Mouse (Mus musculus) forebrain, embryonic 14.5 days (tissue): ENCODE results near the gene G6pc2. TPM values are rescaled to one million over a fixed set of nuclear protein-coding genes. Genes with fewer than 3 reads are reported as not detected.

Source experiments
- ATAC-seq: fragments of 200-750 bp; cut with Nextera tagmentation; 2 replicates; pipeline ENCODE4 v1.8.0; 2017; ENCODE audit warnings: mild to moderate bottlenecking, moderate library complexity
- DNase-seq: peaks from one replicate; pipeline ENCODE4 v3.0.0-alpha.2; 2015; ENCODE audit warnings: low spot score
- H3K27ac ChIP-seq: fragments of 300-500 bp; sonication (generic); 2 replicates; pipeline ENCODE4 v1.5.1; 2014; ENCODE audit warnings: low read depth, mild to moderate bottlenecking, control low read depth, low read length, moderate library complexity
- H3K27me3 ChIP-seq: fragments of 300-500 bp; sonication (generic); replicated peaks from 2 replicates; pipeline ENCODE4 v1.6.1; 2014; ENCODE audit warnings: low read length, control low read depth, mixed read lengths; ENCODE audit not compliant: control insufficient read depth, insufficient read depth
- H3K36me3 ChIP-seq: fragments of 300-500 bp; sonication (generic); 2 replicates; pipeline ENCODE4 v1.6.1; 2014; ENCODE audit warnings: low read length, control low read depth; ENCODE audit not compliant: control insufficient read depth, insufficient read depth
- H3K4me1 ChIP-seq: fragments of 300-500 bp; sonication (generic); 2 replicates; pipeline ENCODE4 v1.6.1; 2014; ENCODE audit warnings: antibody characterized with exemption, low read length, control low read depth; ENCODE audit not compliant: control insufficient read depth, insufficient read depth
- H3K4me2 ChIP-seq: fragments of 300-500 bp; sonication (generic); 2 replicates; pipeline ENCODE4 v1.6.1; 2014; ENCODE audit warnings: mild to moderate bottlenecking, control low read depth, low read length
- H3K4me3 ChIP-seq: fragments of 300-500 bp; sonication (generic); 2 replicates; pipeline ENCODE4 v1.5.1; 2014; ENCODE audit warnings: low read depth, low read length, control low read depth
- H3K9ac ChIP-seq: fragments of 300-500 bp; sonication (generic); 2 replicates; pipeline ENCODE4 v1.6.1; 2014; ENCODE audit warnings: mild to moderate bottlenecking, low read length, control low read depth, moderate library complexity
- H3K9me3 ChIP-seq: fragments of 300-500 bp; sonication (generic); replicated peaks from 2 replicates; pipeline ENCODE4 v1.6.1; 2016; ENCODE audit warnings: low read length, control low read depth, mixed read lengths; ENCODE audit not compliant: control insufficient read depth
- WGBS: fragments of 180-500 bp; shearing (Covaris S2); extraction: QIAGEN DNeasy Blood & Tissue Kit; methylation state at CpG from one replicate; pipeline ENCODE4 v1.1.7; 2014; 5-methylcytosine and 5-hydroxymethylcytosine counted together
- polyA plus RNA-seq: library from polyadenylated mRNA; unstranded; fragments of >200 nt; fragmentation: Nextera tagmentation; extraction: Ambion mirVana; gene quantifications from 2 replicates; pipeline ENCODE4 v1.2.1, GENCODE M21; 2014

G6pc2 gene
- polyA plus RNA-seq, 1 experiment from 2014 or later, result 0.17 TPM

DNA sequence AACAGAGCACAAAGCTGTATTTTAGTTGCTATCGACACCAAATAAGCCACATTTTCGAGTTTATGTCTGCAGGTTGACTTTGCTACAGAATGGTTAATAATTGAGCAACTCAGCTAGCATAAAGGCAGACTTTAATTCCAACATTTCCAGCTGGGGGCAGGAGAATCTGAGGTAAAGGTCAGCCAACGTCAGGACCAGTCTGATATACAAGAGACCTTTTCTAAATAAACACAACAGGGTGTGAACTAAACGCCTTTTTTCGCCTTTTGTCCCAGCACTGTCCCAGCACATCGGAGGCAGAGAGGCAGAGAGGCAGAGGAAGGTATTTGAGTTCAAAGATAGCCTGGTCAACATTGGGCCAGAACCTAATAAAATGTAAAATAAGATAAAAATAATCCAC is 5.7 kb upstream of the G6pc2 start:
- 16% methylated on average over 6 of the region's 6 CpGs for WGBS
- H3K4me2 ChIP-seq, result peak overlapping the region; percentile 83
- DNase-seq (no peak), ATAC-seq (no peak)
- peak overlapping the region; percentile 76 for H3K9ac ChIP-seq
- peaks cover 18% of the 10 kb centered on the region for H3K36me3 ChIP-seq
- no peak overlapping the region for H3K27ac ChIP-seq
- H3K4me1 ChIP-seq, result no peaks in the 10 kb centered on the region; the same call in 1 of the 2 replicates
- H3K4me3 ChIP-seq, result peak overlapping the region; percentile 66
- no peaks in the 10 kb centered on the region for H3K27me3 ChIP-seq
- H3K9me3 ChIP-seq, result no peaks in the 10 kb centered on the region

DNA sequence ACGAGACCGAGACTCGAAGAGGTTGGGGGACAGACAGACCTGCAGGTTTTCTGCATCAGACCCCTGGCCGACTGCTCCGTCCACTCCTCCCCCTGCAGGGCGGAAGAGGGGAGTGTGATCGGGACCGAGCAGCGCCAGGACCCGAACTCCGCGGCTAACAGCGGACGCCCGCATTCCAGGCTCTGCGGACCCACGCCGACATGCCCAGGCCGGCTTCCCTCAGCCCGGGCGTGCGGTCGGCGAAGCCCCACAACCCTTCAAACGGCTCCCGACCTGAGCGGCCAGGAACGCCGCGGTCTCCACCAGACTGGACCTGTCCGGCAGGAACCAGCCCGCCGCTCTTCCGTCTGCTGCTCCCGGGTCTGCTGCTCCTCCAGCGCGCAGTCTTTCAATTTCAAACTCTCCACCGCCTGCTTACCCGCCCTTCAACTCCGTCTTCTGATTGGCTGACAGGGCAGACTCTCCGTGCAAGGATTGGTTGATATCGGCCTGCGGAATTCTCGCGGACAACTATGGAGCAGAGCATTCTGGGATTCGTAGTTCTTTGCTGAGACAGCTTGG is 5.0 kb upstream of the G6pc2 start, which contains the start of gene Spc25:
Gene Spc25, minus strand, starts transcription at position 404 of the 561 bp plus-strand sequence.
- H3K4me3 ChIP-seq, result peak within 1 kb of the TSS; percentile 66
- H3K9me3 ChIP-seq, result no peaks in the 10 kb centered on the region
- peak; percentile 98 for DNase-seq
- H3K9ac ChIP-seq, result peak within 1 kb of the TSS; percentile 76
- under 1% methylated on average over 46 of the region's 46 CpGs for WGBS
- H3K27me3 ChIP-seq, result no peaks in the 10 kb centered on the region
- ATAC-seq, result peak; percentile 100
- peaks cover 17% of the 10 kb centered on the region for H3K36me3 ChIP-seq
- 0 out of 2 replicates have a peak within 1 kb of the TSS, but pooled peaks have one; percentile 44 for H3K27ac ChIP-seq
- no peaks in the 10 kb centered on the region; the same call in 1 of the 2 replicates for H3K4me1 ChIP-seq
- H3K4me2 ChIP-seq, result peak within 1 kb of the TSS; percentile 83

DNA sequence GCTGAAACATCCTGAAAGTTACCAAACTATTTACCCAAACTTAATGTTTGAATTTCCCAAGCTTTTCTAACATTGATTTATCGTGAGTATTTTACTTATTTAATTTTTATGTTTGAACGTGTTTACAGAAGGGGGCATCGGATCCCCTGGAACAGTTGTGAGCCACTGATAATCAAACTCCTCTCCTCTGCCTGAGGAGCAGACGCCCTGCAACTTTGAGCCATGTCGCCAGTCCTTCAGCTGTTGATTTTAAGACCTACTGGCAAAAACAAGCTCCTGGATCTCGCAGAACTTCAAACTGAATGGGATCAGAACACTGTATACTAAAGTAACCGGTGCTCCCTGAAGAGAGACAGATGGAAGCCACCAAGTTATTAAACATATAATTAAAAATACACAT is 4.3 kb upstream of the G6pc2 start:
- Histone ChIP-seq H3K4me1 (no peaks in the 10 kb centered on the region; the same call in 1 of the 2 replicates), H3K9ac (no peak overlapping the region), H3K4me3 (no peak overlapping the region), H3K27ac (no peak overlapping the region), H3K9me3 (no peaks in the 10 kb centered on the region), H3K27me3 (no peaks in the 10 kb centered on the region), H3K4me2 (peak overlapping the region; percentile 24; the same call in 1 of the 2 replicates), H3K36me3 (peaks cover 10% of the 10 kb centered on the region; the same call in 1 of the 2 replicates)
- no peak for DNase-seq
- WGBS, result 27% methylated on average over 7 of the region's 7 CpGs
- no peak for ATAC-seq

DNA sequence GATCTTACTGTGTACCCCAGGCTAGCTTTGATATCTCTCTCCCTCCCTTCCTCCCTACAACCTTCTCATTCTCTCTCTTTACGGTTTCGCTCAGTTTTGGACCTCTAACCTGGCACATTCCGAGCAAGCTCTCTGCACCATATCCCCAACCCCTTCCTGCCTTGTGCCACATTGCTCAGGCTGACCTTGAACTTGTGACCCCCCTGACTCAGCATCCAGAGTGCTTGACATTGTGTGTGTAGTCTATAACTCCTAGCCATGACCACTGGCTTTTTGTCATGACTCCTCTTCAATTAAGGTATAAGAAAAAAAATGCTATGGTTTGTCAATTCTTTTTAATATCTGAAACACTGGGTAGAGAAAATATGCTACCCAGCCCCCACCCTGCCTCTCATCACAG is 1.2 kb upstream of the G6pc2 start:
- H3K4me1 ChIP-seq, result no peaks in the 10 kb centered on the region; the same call in 1 of the 2 replicates

DNA sequence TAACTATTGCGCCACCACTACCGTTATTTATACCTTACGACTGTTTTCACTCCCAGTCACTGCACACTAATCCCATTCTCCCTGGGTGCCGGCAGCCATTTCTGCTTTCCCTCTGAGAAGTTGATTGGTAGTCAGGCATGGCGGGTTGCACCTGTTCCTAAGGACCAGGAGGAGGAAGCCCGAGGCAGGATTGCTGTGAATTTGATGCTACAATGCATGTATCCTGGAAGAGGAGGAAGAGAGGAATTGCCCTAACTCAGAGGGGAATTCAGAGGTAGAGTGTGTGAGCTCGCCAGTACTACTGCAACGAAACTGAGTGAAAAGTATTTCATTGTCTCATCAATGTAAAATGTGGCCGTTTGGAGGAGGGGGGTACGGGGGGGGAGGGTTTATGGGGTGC is 1.8 kb downstream of the G6pc2 start:
- Histone ChIP-seq H3K27ac (no peak overlapping the region), H3K36me3 (no peaks in the 10 kb centered on the region), H3K27me3 (no peaks in the 10 kb centered on the region), H3K4me2 (no peak overlapping the region), H3K4me1 (no peaks in the 10 kb centered on the region), H3K9ac (no peak overlapping the region), H3K9me3 (no peaks in the 10 kb centered on the region), H3K4me3 (no peak overlapping the region)
- DNase-seq, result no peak
- WGBS, result 69% methylated on average over 10 of the region's 10 CpGs
- ATAC-seq, result no peak

More for the DNA sequence above, 1.2 kb upstream of the G6pc2 start:
- no peak for ATAC-seq
- Histone ChIP-seq H3K36me3 (no peaks in the 10 kb centered on the region), H3K4me3 (no peak overlapping the region), H3K27ac (no peak overlapping the region), H3K9ac (no peak overlapping the region), H3K27me3 (no peaks in the 10 kb centered on the region), H3K9me3 (no peaks in the 10 kb centered on the region), H3K4me2 (no peak overlapping the region)
- DNase-seq, result no peak
- 93% methylated on average over 3 of the region's 3 CpGs for WGBS

DNA sequence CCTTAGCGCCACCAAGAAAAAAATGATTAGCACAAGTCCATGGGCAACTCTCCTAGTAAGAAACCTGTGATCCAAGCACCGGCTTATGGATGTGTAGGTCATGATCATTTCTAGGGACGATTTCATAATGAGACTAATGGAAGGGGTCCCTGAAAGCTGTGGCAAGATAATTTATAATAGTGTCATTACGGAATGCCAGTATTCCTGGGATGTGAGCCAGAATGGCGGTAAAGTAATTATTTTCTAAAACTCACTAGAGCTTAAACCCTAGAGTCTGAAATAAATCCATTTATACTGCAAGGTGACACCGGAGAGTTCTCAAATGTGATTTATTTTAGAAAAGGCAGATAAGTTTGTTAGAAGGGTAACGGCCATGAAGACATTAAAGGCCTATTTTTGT is 4.4 kb downstream of the G6pc2 start:
- WGBS, result 57% methylated on average over 7 of the region's 7 CpGs
- H3K36me3 ChIP-seq, result no peaks in the 10 kb centered on the region
- H3K4me3 ChIP-seq, result no peak overlapping the region
- H3K4me2 ChIP-seq, result no peak overlapping the region
- no peaks in the 10 kb centered on the region for H3K9me3 ChIP-seq
- no peak overlapping the region for H3K27ac ChIP-seq
- no peaks in the 10 kb centered on the region for H3K27me3 ChIP-seq
- no peak overlapping the region for H3K9ac ChIP-seq
- no peaks in the 10 kb centered on the region for H3K4me1 ChIP-seq
- DNase-seq, result peak; percentile 42
- ATAC-seq, result no peak

DNA sequence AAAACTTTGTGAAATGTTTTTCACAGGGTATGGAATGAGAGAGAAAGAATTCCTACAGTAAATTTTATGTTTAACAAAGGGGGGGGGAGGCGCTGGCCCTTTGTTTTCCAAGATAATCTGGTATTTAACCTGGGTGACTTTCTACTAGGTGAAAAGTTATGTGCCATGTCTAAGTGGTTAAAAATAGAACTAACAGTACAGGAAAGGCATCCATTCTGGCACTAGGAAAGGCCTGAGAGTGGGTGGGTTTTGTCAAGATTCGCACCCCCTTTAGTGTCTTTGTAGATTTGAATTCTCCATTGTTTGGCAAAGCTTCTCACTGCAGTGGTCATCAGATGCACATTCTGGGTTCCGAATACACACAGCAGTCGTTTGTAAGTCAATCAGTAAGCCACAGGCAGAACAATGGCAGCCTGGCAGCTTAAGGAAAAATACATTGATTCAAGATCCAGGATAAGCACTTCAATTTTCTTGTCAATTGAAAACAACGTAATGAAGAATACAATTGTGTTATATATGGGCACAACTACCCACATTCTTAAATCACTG is 11.1 kb downstream of the G6pc2 start:
- Histone ChIP-seq H3K4me1 (no peaks in the 10 kb centered on the region), H3K9me3 (no peaks in the 10 kb centered on the region), H3K4me3 (no peak overlapping the region), H3K4me2 (no peak overlapping the region), H3K27ac (no peak overlapping the region), H3K27me3 (no peaks in the 10 kb centered on the region), H3K9ac (no peak overlapping the region), H3K36me3 (no peaks in the 10 kb centered on the region)
- 31% methylated on average over 5 of the region's 5 CpGs for WGBS
- no peak for ATAC-seq
- DNase-seq, result no peak

DNA sequence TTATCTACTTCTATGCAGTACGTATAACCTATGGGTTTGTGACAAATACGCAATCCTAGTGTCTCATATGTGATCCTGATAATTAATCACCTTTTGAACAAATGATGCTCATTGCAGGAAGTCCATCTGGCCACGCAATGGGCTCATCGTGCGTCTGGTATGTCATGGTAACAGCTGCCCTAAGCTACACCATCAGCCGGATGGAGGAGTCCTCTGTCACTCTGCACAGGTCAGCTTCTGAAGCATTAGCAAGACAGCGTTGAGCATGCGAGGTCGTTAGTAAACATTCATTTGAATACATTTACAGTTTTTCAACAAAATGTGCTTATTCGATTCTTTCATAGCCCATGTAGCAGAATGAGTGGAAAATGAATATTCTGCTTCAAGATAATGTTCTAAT is 11.9 kb downstream of the G6pc2 start:
- Histone ChIP-seq H3K9ac (no peak overlapping the region), H3K4me3 (no peak overlapping the region), H3K9me3 (no peaks in the 10 kb centered on the region), H3K4me2 (no peak overlapping the region), H3K36me3 (no peaks in the 10 kb centered on the region), H3K27ac (no peak overlapping the region), H3K27me3 (no peaks in the 10 kb centered on the region), H3K4me1 (no peaks in the 10 kb centered on the region)
- DNase-seq (no peak), ATAC-seq (peak; percentile 69; the same call in 1 of the 2 replicates)
- WGBS, result 50% methylated on average over 10 of the region's 10 CpGs

DNA sequence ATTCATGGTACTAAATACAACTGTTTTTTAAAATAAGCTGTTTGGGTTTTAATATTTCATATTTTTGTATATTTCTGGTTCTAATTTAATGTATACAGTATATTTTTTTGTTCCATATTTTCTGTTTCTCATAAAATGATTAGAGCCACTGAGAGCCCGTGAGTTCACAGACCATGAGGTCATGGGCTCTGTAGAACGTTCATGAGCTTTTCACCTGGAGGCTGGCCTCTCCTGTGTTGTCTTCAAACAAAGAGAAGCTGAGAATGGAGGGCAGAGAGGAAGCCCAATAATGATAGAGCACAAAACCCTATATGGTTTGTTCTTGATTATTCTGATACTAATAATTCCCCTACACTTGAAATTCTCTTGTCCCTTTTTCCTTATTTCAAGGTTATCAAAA is 13.9 kb downstream of the G6pc2 start:
- Histone ChIP-seq H3K4me3 (no peak overlapping the region), H3K9ac (no peak overlapping the region), H3K36me3 (no peaks in the 10 kb centered on the region), H3K4me2 (no peak overlapping the region), H3K27me3 (no peaks in the 10 kb centered on the region), H3K27ac (no peak overlapping the region), H3K4me1 (no peaks in the 10 kb centered on the region), H3K9me3 (no peaks in the 10 kb centered on the region)
- ATAC-seq, result no peak
- no peak for DNase-seq
- 59% methylated on average over 2 of the region's 2 CpGs for WGBS
